Mouse (Mus musculus) hindbrain, embryonic 13.5 days (tissue): ENCODE data around the gene Gpc6. TPM values are rescaled to one million over a fixed set of nuclear protein-coding genes. Genes with fewer than 3 reads are reported as not detected.

ENCODE experiments used
- ATAC-seq: fragments of 200-750 bp; cut with Nextera tagmentation; 2 replicates; pipeline ENCODE4 v1.8.0; 2017; ENCODE audit warnings: moderate TSS enrichment; ENCODE audit not compliant: low FRiP score
- H3K27ac ChIP-seq: fragments of 300-500 bp; sonication (generic); 2 replicates; pipeline ENCODE4 v1.5.1; 2015; ENCODE audit warnings: inconsistent platforms, mild to moderate bottlenecking, moderate library complexity
- H3K27me3 ChIP-seq: fragments of 300-500 bp; sonication (generic); 2 replicates; pipeline ENCODE4 v1.6.1; 2015; ENCODE audit warnings: mild to moderate bottlenecking, inconsistent platforms
- H3K36me3 ChIP-seq: fragments of 300-500 bp; sonication (generic); 2 replicates; pipeline ENCODE4 v1.6.1; 2015; ENCODE audit warnings: mild to moderate bottlenecking, inconsistent platforms
- H3K4me1 ChIP-seq: fragments of 300-500 bp; sonication (generic); replicated peaks from 2 replicates; pipeline ENCODE4 v1.6.1; 2015; ENCODE audit warnings: inconsistent platforms
- H3K4me2 ChIP-seq: fragments of 300-500 bp; sonication (generic); 2 replicates; pipeline ENCODE4 v1.6.1; 2015; ENCODE audit warnings: inconsistent platforms, mild to moderate bottlenecking, moderate library complexity
- H3K4me3 ChIP-seq: fragments of 300-500 bp; sonication (generic); 2 replicates; pipeline ENCODE4 v1.5.1; 2015; ENCODE audit warnings: mild to moderate bottlenecking, inconsistent platforms
- H3K9ac ChIP-seq: fragments of 300-500 bp; sonication (generic); 2 replicates; pipeline ENCODE4 v1.6.1; 2015; ENCODE audit warnings: mild to moderate bottlenecking, inconsistent platforms
- H3K9me3 ChIP-seq: fragments of 300-500 bp; sonication (generic); 2 replicates; pipeline ENCODE4 v1.6.1; 2016; ENCODE audit warnings: inconsistent platforms
- WGBS: fragments of 180-500 bp; shearing (Covaris S2); methylation state at CpG from one replicate; pipeline ENCODE4 v1.1.7; 2015; 5-methylcytosine and 5-hydroxymethylcytosine counted together
- polyA plus RNA-seq: library from polyadenylated mRNA; unstranded; fragments of >200 nt; fragmentation: Nextera tagmentation; extraction: Ambion mirVana; gene quantifications from 2 replicates; pipeline ENCODE4 v1.2.1, GENCODE M21; 2015

The Gpc6 gene
- polyA plus RNA-seq, 1 experiment from 2014 or later, result 20.8 TPM

DNA sequence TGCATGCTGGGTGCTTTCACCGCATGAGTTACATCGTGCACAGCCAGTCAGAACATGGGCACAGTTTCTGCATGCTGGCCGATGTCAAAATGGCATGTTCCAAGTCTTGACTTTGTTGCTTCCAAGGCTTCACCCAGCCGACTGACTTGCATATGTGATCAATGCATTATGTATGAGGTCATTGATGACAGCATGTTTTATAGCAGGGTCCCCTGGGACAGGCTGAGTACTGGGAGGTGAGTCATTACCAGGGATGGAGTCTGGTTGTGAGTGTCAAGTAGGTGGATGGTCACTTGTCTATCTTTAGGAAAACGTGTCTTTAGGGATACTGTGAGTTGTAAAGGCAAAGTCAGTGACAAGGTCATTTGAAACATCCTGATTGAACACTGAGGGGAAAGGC, 929.4 kb downstream of the Gpc6 start:
- Histone ChIP-seq H3K4me2 (no peak overlapping the region), H3K36me3 (no peaks in the 10 kb centered on the region), H3K9me3 (no peaks in the 10 kb centered on the region), H3K9ac (no peak overlapping the region), H3K4me3 (no peak overlapping the region), H3K27me3 (no peaks in the 10 kb centered on the region), H3K27ac (no peak overlapping the region), H3K4me1 (0 out of 2 replicates have a peak, but pooled peaks cover 3% of the 10 kb centered on the region)
- 77% methylated on average over 5 of the region's 5 CpGs for WGBS
- ATAC-seq, result no peak

DNA sequence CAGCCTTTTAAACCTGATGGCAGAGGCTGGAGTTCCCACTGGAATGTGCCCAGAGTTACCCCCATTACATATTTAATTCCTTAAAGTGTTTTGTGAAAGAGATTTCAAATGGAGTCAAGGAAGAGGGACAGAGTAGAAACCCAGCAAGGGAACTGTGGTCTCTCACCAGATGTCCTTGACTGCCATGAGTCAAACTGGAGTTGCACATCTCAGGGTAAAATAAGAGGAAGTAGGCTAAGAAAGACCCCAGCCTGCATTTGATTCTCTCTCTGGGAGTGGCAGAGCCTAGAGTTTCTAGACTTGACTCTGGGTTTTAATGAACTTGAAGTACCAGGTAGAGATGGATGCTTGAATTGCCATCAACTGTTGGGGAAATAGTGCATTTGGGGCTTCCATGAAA, 946.2 kb downstream of the Gpc6 start:
- Histone ChIP-seq H3K4me2 (no peak overlapping the region), H3K4me3 (no peak overlapping the region), H3K36me3 (peaks cover 6% of the 10 kb centered on the region; the same call in 1 of the 2 replicates), H3K4me1 (no peaks in the 10 kb centered on the region), H3K9me3 (no peaks in the 10 kb centered on the region), H3K27me3 (no peaks in the 10 kb centered on the region), H3K27ac (no peak overlapping the region), H3K9ac (no peak overlapping the region)
- no peak for ATAC-seq

DNA sequence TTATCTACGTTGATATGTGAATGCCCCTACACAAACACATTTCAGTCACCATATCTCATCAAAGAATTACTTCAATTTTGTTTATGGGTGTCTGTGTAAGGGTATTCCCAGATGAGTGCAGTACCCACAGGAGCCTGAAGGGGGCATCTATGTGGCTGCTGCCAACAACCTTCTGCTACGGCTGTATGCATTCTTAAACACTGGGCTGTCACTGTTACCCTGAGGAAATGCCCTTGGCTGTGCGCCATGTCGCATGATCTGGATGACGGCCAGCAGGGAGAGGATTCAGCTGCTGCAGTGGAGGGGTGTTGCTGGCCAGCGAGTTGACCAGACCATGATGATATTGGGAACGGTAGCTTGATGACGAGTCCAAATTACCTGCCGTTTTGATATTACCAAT, 954.2 kb downstream of the Gpc6 start:
- Histone ChIP-seq H3K36me3 (no peaks in the 10 kb centered on the region), H3K4me3 (no peak overlapping the region), H3K27ac (no peak overlapping the region), H3K27me3 (no peaks in the 10 kb centered on the region), H3K9ac (no peak overlapping the region), H3K4me2 (no peak overlapping the region), H3K4me1 (no peaks in the 10 kb centered on the region), H3K9me3 (no peaks in the 10 kb centered on the region)
- 86% methylated on average over 9 of the region's 9 CpGs for WGBS
- no peak for ATAC-seq

DNA sequence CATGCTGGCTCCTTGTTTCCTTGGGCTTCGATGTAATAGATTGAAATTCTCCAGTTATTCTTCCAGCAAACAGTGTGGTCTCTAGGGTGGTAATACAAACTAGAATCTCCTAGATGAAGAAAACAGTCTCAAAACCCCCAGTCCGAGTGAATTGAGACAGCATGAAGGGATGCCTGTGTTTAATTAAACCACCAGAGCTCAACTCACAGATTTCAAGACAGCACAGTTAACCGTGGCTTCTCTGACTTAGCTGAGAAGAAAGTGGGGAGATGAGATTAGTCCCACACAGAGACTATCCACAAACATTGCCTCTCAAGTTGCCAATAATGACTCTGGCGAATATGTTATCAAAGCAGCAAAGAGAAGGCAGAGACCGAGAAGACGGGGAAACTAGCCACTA, 956.0 kb downstream of the Gpc6 start:
- Histone ChIP-seq H3K27ac (no peak overlapping the region), H3K36me3 (no peaks in the 10 kb centered on the region), H3K27me3 (no peaks in the 10 kb centered on the region), H3K4me3 (no peak overlapping the region), H3K4me1 (no peaks in the 10 kb centered on the region), H3K9me3 (no peaks in the 10 kb centered on the region), H3K4me2 (no peak overlapping the region), H3K9ac (no peak overlapping the region)
- 76% methylated on average over 6 of the region's 6 CpGs for WGBS
- ATAC-seq, result no peak

DNA sequence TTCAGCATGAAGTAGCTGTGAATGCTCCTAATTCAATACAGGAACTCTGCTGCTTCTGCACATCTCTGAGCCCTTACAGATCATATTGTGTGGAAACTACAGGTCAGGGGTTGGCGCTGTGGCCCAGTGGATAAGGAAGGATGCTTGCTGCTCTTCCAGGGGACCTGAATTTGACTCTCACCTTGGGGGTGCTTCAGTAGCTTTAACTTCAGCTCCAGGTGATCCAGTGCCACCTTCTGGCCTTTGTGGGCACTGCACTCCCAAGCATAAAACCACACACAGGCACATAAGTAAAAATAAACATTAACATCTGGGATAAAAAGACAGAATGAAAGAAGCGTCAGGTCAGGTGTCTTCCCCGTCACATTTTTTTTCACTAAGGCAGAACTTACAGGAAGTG, 957.1 kb downstream of the Gpc6 start:
- WGBS, result 61% methylated on average over 3 of the region's 3 CpGs
- no peaks in the 10 kb centered on the region for H3K9me3 ChIP-seq
- no peak for ATAC-seq
- H3K9ac ChIP-seq, result no peak overlapping the region
- no peaks in the 10 kb centered on the region for H3K4me1 ChIP-seq
- no peaks in the 10 kb centered on the region for H3K36me3 ChIP-seq
- no peak overlapping the region for H3K4me2 ChIP-seq
- no peak overlapping the region for H3K27ac ChIP-seq
- H3K4me3 ChIP-seq, result no peak overlapping the region
- H3K27me3 ChIP-seq, result no peaks in the 10 kb centered on the region

DNA sequence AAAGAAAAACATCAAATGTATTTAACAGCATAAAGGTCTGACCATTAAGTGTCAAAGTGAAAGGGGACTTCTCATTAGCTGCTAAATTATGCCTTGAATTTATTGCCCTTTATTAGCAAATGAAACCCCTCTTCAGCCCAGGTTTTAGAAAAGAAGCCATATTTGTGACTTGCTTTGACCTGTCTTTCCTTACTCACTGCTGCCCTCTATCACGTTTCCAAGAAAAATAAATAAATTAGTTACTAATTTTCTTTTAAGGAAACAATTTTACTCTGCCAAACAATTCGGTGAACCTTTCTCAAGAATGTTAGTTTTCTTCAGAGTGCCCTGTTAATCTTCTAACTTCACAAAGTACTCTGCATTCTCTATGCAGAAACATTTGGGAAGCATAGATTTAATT, 964.5 kb downstream of the Gpc6 start:
- Histone ChIP-seq H3K9ac (no peak overlapping the region), H3K27ac (no peak overlapping the region), H3K4me2 (no peak overlapping the region), H3K36me3 (no peaks in the 10 kb centered on the region), H3K4me3 (no peak overlapping the region), H3K4me1 (no peaks in the 10 kb centered on the region; the same call in 1 of the 2 replicates), H3K9me3 (no peaks in the 10 kb centered on the region), H3K27me3 (no peaks in the 10 kb centered on the region)
- no peak for ATAC-seq
- 64% methylated on average over 2 of the region's 2 CpGs for WGBS

DNA sequence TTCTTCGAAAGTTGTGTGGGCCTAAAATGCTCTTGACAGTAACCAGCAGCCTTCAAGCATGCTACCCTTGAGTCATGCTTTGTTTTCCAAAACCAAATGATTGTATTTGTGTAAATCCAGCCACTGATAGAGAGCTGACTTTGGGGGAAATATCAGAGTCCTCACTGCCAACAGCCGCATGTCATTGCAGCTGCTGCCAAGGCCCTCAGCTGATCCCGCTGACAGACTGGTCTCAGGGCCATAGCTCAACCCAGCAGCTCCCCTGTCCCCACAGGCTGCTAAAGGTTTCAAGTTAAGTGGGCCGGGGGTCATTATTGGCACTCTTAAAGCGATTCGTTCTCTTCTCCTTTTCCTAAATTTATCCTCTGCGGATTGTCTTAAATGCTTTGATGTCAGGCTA, 966.3 kb downstream of the Gpc6 start:
- peaks cover 3% of the 10 kb centered on the region; the same call in 1 of the 2 replicates for H3K4me1 ChIP-seq
- H3K27me3 ChIP-seq, result no peaks in the 10 kb centered on the region
- H3K27ac ChIP-seq, result no peak overlapping the region
- no peak overlapping the region for H3K9ac ChIP-seq
- ATAC-seq, result no peak
- H3K4me2 ChIP-seq, result no peak overlapping the region
- 84% methylated on average over 7 of the region's 7 CpGs for WGBS
- H3K36me3 ChIP-seq, result no peaks in the 10 kb centered on the region
- no peak overlapping the region for H3K4me3 ChIP-seq
- no peaks in the 10 kb centered on the region for H3K9me3 ChIP-seq

DNA sequence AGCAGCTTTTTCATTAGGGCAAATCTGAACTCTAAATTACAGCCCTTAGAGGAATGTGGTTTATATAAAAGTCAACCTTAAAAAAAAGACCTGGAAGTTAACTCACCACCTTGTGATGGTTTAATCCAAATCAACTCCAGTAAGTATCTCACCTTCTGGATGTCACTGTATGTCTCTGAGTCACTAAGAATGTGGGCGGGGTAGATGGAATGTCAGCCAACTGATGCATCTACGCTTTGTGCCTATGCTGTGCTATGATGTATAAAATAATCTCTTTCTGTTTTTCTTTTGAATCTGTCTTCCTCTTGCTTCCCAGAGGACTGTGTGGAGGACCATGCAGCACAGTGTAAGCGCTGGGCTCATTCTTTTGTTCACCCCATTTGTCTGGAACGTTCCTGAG, 966.9 kb downstream of the Gpc6 start:
- H3K36me3 ChIP-seq, result no peaks in the 10 kb centered on the region
- no peak overlapping the region for H3K9ac ChIP-seq
- no peak for ATAC-seq
- H3K4me1 ChIP-seq, result peaks cover 3% of the 10 kb centered on the region; the same call in 1 of the 2 replicates
- no peak overlapping the region for H3K4me2 ChIP-seq
- H3K4me3 ChIP-seq, result no peak overlapping the region
- no peaks in the 10 kb centered on the region for H3K27me3 ChIP-seq
- H3K9me3 ChIP-seq, result no peaks in the 10 kb centered on the region
- no peak overlapping the region for H3K27ac ChIP-seq
- WGBS, result 85% methylated on average over 4 of the region's 4 CpGs

DNA sequence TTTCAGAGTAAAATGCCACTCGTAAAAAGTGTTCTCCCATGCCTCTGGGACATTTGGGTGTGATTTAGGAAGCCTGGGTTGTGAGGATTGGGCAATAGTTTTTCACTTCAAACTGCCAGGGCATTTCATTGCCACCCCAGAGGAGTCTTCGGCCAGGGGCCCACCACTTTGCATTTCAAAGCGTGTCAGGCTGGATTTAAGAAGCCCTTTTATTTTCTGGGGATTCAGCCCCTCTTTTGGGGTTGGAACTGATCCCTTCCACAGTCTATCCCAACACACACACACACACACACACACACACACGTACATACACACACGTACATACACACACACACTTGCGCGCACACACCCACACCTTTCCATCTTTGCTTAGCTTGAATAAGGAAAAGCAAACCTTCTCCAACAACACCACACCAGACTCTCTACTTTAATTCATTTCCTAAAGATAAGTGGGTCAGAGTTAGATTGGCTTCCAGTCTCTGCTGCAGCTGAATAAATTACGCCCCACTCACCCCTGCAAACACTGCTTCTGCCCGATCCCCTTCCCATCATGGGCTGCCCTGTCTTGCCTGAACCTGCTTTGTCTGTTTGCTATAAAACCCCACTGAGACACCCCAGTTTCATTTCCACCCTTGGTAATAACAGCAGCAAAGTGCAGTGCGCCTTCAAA, 969.9 kb downstream of the Gpc6 start:
- ATAC-seq, result peak; percentile 50
- H3K4me2 ChIP-seq, result peak overlapping the region; percentile 23
- H3K36me3 ChIP-seq, result no peaks in the 10 kb centered on the region
- no peak overlapping the region for H3K9ac ChIP-seq
- 66% methylated on average over 10 of the region's 10 CpGs for WGBS
- H3K4me3 ChIP-seq, result no peak overlapping the region
- peak overlapping the region; percentile 76 for H3K27ac ChIP-seq
- H3K9me3 ChIP-seq, result no peaks in the 10 kb centered on the region
- H3K27me3 ChIP-seq, result no peaks in the 10 kb centered on the region
- peaks cover 15% of the 10 kb centered on the region; the same call in 1 of the 2 replicates for H3K4me1 ChIP-seq

DNA sequence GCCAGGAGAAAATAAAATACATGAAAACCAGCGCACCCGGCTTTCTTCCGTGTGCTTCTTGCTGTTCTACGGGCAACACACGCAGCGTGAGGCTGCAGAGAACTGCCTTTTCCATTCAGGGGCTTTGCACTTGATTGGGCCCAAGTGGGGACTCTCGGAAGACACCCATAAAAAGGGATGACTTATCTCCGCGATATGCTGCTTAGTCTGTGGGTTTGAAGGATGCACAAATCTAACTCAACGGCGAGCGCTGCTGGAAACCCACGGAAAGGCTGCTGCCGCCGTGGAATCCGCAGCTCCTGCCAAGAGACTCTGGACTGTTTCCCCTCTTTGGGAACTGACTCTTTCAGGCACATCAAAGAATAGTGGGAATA, 970.4 kb downstream of the Gpc6 start:
- H3K4me2 ChIP-seq, result peak overlapping the region; percentile 23
- no peak for ATAC-seq
- WGBS, result 70% methylated on average over 16 of the region's 16 CpGs

DNA sequence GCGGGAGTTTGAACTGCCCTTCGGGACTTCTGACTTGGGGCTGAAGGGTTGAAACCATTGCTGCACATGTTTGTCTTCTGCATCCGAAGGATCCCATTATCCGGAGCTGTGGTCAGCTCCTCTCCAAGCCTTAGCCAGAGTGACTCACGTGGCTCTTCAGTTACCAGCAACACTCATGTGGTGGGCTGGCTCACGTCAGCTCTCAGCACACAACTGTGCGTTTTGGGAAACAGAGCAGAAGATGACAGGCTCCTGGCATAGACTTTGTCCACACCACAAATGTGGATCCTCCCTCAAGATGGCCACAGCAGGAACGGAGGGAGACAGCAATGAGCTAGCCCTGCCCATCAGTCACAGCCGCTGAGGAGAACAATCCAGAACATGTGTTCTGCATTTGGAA, 979.2 kb downstream of the Gpc6 start:
- no peak overlapping the region for H3K27ac ChIP-seq
- no peak overlapping the region for H3K9ac ChIP-seq
- 0 out of 2 replicates have a peak, but pooled peaks cover 7% of the 10 kb centered on the region for H3K27me3 ChIP-seq
- no peak for ATAC-seq
- peaks cover 20% of the 10 kb centered on the region for H3K4me1 ChIP-seq
- WGBS, result 83% methylated on average over 9 of the region's 9 CpGs
- no peak overlapping the region for H3K4me3 ChIP-seq
- H3K36me3 ChIP-seq, result no peaks in the 10 kb centered on the region
- no peaks in the 10 kb centered on the region for H3K9me3 ChIP-seq
- H3K4me2 ChIP-seq, result no peak overlapping the region

More for the DNA sequence above, 970.4 kb downstream of the Gpc6 start:
- Histone ChIP-seq H3K4me3 (no peak overlapping the region), H3K36me3 (no peaks in the 10 kb centered on the region), H3K27ac (peak overlapping the region; percentile 76), H3K9ac (no peak overlapping the region), H3K4me1 (peaks cover 15% of the 10 kb centered on the region; the same call in 1 of the 2 replicates), H3K27me3 (no peaks in the 10 kb centered on the region), H3K9me3 (no peaks in the 10 kb centered on the region)

DNA sequence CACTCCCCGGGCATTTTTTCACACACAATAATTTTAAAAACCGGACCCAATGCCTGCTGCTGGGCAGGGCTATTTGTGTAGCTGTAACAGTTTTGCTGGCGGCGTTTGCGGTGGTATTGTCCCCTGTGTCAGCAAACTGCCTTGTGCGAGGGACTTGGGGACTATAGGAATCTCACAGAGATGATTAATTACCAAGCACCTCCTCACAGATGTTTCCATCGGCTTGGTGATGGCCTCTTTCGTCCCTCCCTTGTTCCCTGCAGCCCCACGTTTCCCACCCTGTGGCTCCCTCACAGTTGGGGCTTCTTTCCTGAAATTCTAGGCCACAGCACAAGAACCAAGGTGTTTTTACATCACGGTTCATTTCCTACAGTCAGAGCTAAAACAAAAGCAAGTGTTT, 980.6 kb downstream of the Gpc6 start:
- peaks cover 26% of the 10 kb centered on the region for H3K4me1 ChIP-seq
- WGBS, result 9% methylated on average over 10 of the region's 10 CpGs
- H3K9me3 ChIP-seq, result no peaks in the 10 kb centered on the region
- H3K4me3 ChIP-seq, result no peak overlapping the region
- peak overlapping the region; percentile 55; the same call in 1 of the 2 replicates for H3K9ac ChIP-seq
- H3K27ac ChIP-seq, result peak overlapping the region; percentile 48
- 0 out of 2 replicates have a peak, but pooled peaks cover 7% of the 10 kb centered on the region for H3K27me3 ChIP-seq
- H3K36me3 ChIP-seq, result no peaks in the 10 kb centered on the region
- peak overlapping the region; percentile 36 for H3K4me2 ChIP-seq
- ATAC-seq, result no peak

DNA sequence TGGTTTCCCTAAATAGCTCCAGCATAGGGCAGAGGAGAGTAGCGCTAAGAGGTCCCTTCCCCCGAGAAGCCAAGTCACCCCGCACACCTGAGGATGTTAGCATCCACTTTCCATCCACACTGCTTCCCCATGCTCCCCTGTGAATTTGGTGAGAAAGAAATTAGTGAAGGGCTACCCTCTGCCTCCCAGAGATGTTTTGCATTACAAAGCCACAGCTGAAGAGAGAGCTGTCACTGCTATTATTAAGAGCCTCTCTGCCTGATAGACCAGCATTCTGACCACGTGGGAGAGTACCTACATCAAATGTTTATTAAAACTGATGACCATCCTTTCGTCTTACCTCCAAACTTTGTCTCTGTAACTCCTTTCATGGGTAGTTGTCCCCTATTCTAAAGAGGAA, 981.2 kb downstream of the Gpc6 start:
- Histone ChIP-seq H3K4me1 (peaks cover 27% of the 10 kb centered on the region), H3K9me3 (no peaks in the 10 kb centered on the region), H3K4me2 (no peak overlapping the region), H3K27ac (peak overlapping the region; percentile 48; the same call in 1 of the 2 replicates), H3K36me3 (no peaks in the 10 kb centered on the region), H3K27me3 (0 out of 2 replicates have a peak, but pooled peaks cover 7% of the 10 kb centered on the region), H3K4me3 (no peak overlapping the region), H3K9ac (0 out of 2 replicates have a peak overlapping the region, but pooled peaks have one; percentile 55)
- peak; percentile 35; the same call in 1 of the 2 replicates for ATAC-seq
- 16% methylated on average over 5 of the region's 5 CpGs for WGBS
